ENCODE assay signal across 10 mouse cellular contexts in the genomic region with DNA sequence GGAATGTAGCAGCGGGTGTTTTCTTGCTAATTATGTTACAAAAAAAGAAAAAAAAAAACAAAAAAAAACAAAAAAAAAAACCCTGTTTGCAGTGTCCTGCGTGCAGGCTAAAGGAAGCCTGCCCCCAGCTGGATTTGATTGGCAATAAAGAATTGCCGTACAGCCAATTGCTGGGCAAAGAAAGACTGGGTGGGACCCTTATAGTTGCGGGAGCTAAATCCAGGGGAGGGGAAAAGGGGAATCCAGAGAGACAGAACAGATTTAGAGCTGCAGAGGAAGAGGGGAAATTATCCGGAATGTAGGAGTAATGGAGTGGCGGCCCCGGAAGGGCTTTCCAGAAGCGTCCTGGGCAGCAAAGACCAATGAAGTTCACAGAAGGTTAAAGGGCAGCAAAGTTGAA.
A peak's percentile ranks its signal among the peaks of the same experiment; 100 is the strongest.
DNase-seq lines count a peak whose midpoint lies in the region; ATAC-seq and TF ChIP-seq lines count a peak whose summit lies in the region.
"Had no signal": no experiment of that assay in that cellular context is flagged by ENCODE, and none has a peak within 500 bp of the region (broad histone marks: within the 10 kb centered on the region; RNA-seq: fewer than 3 reads in every experiment).

No protein-coding gene starts in this region.

- TF ChIP-seq CTCF in layer of hippocampus, adult 2 months (conservative IDR thresholded peaks at IDR 0.05): peak; percentile 62
- TF ChIP-seq CTCF in thymus, adult 2 months (IDR thresholded peaks at IDR 0.05; ENCODE audit: borderline replicate concordance, control insufficient read depth, extremely low read depth, insufficient read depth, low read length, poor library complexity): no peak

- H3K9ac ChIP-seq in hindbrain, embryonic 13.5 days: no peak overlapping the region
- H3K9ac ChIP-seq in midbrain, embryonic 16.5 days (ENCODE audit: low read depth, low read length): no peak overlapping the region

- ATAC-seq in hindbrain, embryonic 13.5 days (ENCODE audit: low FRiP score): no peak
- peak; percentile 48; the same call in 1 of the 2 replicates for ATAC-seq in midbrain, embryonic 16.5 days

- WGBS in embryonic facial prominence, embryonic 10.5 days: 4% methylated on average over 8 of the region's 8 CpGs
- whole genome bisulfite sequencing in hindbrain, embryonic 13.5 days: 4% methylated on average over 8 of the region's 8 CpGs
- WGBS in midbrain, embryonic 16.5 days: 3% methylated on average over 8 of the region's 8 CpGs
- 30% methylated on average over 8 of the region's 8 CpGs for whole genome bisulfite sequencing in thymus, adult 2 months

- peak overlapping the region; percentile 29; the same call in 1 of the 2 replicates for H3K4me2 ChIP-seq in hindbrain, embryonic 13.5 days
- peak overlapping the region; percentile 30; the same call in 1 of the 2 replicates for H3K4me2 ChIP-seq in midbrain, embryonic 16.5 days (ENCODE audit: low read length)

- H3K4me3 ChIP-seq in layer of hippocampus, adult 2 months: no peak overlapping the region
- H3K4me3 ChIP-seq in embryonic facial prominence, embryonic 10.5 days: peak overlapping the region; percentile 34
- H3K4me3 ChIP-seq in hindbrain, embryonic 13.5 days: no peak overlapping the region
- no peak overlapping the region for H3K4me3 ChIP-seq in midbrain, embryonic 16.5 days (ENCODE audit: low read depth, low read length)
- no peak overlapping the region for H3K4me3 ChIP-seq in thymus, adult 2 months (ENCODE audit: control insufficient read depth, insufficient read depth, low read length)

- TF ChIP-seq POLR2A in thymus, adult 2 months (IDR thresholded peaks at IDR 0.05; ENCODE audit: control insufficient read depth, extremely low read depth, insufficient read depth, low read length, poor library complexity): no peak

- DNase-seq in layer of hippocampus, adult 2 months (ENCODE audit: low spot score in 2 of 2): no peak
- no peak for DNase-seq in layer of hippocampus, adult 11-12 months (ENCODE audit: low spot score)
- peak; percentile 48 for DNase-seq in embryonic facial prominence, embryonic 10.5 days (ENCODE audit: low spot score)
- no peak for DNase-seq in frontal cortex, postnatal 25 days (ENCODE audit: low spot score in 2 of 2)
- no peak for DNase-seq in layer of hippocampus, adult 8-10 months (ENCODE audit: low spot score in 2 of 2)
- no peak for DNase-seq in thymus, adult 2 months
- DNase-seq: cerebellum, adult 8-10 months; lung, postnatal 14 days had no signal

- H3K9me3 ChIP-seq in embryonic facial prominence, embryonic 10.5 days: no peaks in the 10 kb centered on the region
- no peaks in the 10 kb centered on the region for H3K9me3 ChIP-seq in hindbrain, embryonic 13.5 days
- H3K9me3 ChIP-seq in midbrain, embryonic 16.5 days (replicated peaks; ENCODE audit: control insufficient read depth, low read length, poor library complexity, severe bottlenecking): no peaks in the 10 kb centered on the region

- H3K36me3 ChIP-seq in embryonic facial prominence, embryonic 10.5 days (replicated peaks): no peaks in the 10 kb centered on the region
- no peaks in the 10 kb centered on the region for H3K36me3 ChIP-seq in hindbrain, embryonic 13.5 days
- H3K36me3 ChIP-seq in midbrain, embryonic 16.5 days (ENCODE audit: control insufficient read depth, insufficient read depth, low read length): no peaks in the 10 kb centered on the region
- no peaks in the 10 kb centered on the region for H3K36me3 ChIP-seq in thymus, adult 2 months (ENCODE audit: control insufficient read depth, insufficient read depth, low read length)

- H3K27ac ChIP-seq in layer of hippocampus, adult 2 months: no peak overlapping the region
- H3K27ac ChIP-seq in embryonic facial prominence, embryonic 10.5 days (replicated peaks): no peak overlapping the region
- H3K27ac ChIP-seq in hindbrain, embryonic 13.5 days: no peak overlapping the region
- no peak overlapping the region for H3K27ac ChIP-seq in midbrain, embryonic 16.5 days (ENCODE audit: low read length)
- H3K27ac ChIP-seq in thymus, adult 2 months (ENCODE audit: control insufficient read depth, insufficient read depth, low read length): no peak overlapping the region

- peaks cover 15% of the 10 kb centered on the region for H3K4me1 ChIP-seq in embryonic facial prominence, embryonic 10.5 days
- H3K4me1 ChIP-seq in hindbrain, embryonic 13.5 days (replicated peaks): peaks cover 16% of the 10 kb centered on the region
- peaks cover 6% of the 10 kb centered on the region for H3K4me1 ChIP-seq in midbrain, embryonic 16.5 days (ENCODE audit: control insufficient read depth, insufficient read depth, low read length)
- no peaks in the 10 kb centered on the region for H3K4me1 ChIP-seq in thymus, adult 2 months (replicated peaks; ENCODE audit: control insufficient read depth, insufficient read depth, low read length)

- H3K27me3 ChIP-seq in embryonic facial prominence, embryonic 10.5 days (replicated peaks; ENCODE audit: low read depth, poor library complexity, severe bottlenecking): peaks cover 15% of the 10 kb centered on the region; the same call in 1 of the 2 replicates
- no peaks in the 10 kb centered on the region for H3K27me3 ChIP-seq in hindbrain, embryonic 13.5 days
- H3K27me3 ChIP-seq in midbrain, embryonic 16.5 days (ENCODE audit: control insufficient read depth, insufficient read depth, low read depth, low read length): no peaks in the 10 kb centered on the region
- H3K27me3 ChIP-seq in thymus, adult 2 months (ENCODE audit: control insufficient read depth, insufficient read depth, low read length): no peaks in the 10 kb centered on the region
